Comparison of ENCODE assay signal across 10 mouse cellular contexts in the genomic region with DNA sequence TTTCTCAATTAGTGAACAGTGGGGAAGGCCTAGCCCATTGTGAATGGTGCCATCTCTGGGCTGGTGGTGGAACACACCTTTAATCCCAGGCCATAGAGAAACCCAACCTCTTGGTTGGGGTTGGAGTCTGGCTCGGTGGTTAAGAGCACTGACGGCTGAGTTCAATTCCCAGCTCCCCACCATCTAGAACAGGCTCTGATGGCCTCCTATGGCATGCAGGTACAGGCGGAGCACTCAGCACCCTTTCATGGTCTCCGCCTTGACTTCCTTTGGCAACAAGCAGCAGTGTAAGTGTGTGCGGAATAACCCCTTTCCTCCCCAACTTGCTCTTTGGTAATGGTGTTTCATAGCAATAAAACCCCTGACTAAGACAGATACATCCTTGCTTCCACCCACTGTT. TPM values are rescaled to one million over a fixed set of nuclear protein-coding genes. Genes with fewer than 3 reads are reported as not detected.
A peak's percentile ranks its signal among the peaks of the same experiment; 100 is the strongest.
DNase-seq lines count a peak whose midpoint lies in the region; ATAC-seq and TF ChIP-seq lines count a peak whose summit lies in the region.
"Had no signal": no experiment of that assay in that cellular context is flagged by ENCODE, and none has a peak within 500 bp of the region (broad histone marks: within the 10 kb centered on the region; RNA-seq: fewer than 3 reads in every experiment).

No protein-coding gene starts in this region.

- no peak for ATAC-seq in heart, embryonic 11.5 days (replicated peaks; ENCODE audit: insufficient number of reproducible peaks, low FRiP score, low TSS enrichment)
- ATAC-seq in G1E (ENCODE audit: extremely low read depth, insufficient number of reproducible peaks, low FRiP score, poor library complexity, severe bottlenecking): no peak
- no peak for ATAC-seq in hindbrain, embryonic 11.5 days (ENCODE audit: low FRiP score)
- ATAC-seq in midbrain, embryonic 11.5 days (ENCODE audit: low FRiP score): no peak
- no peak for ATAC-seq in monocyte, adult 5-6 weeks (replicated peaks; ENCODE audit: insufficient number of reproducible peaks, low FRiP score, low TSS enrichment, poor library complexity, severe bottlenecking)
- no peak for ATAC-seq in granulocyte monocyte progenitor cell, adult 5-6 weeks (replicated peaks; ENCODE audit: poor library complexity, severe bottlenecking)

- peak overlapping the region; percentile 82 for H3K4me2 ChIP-seq in heart, embryonic 11.5 days
- peak overlapping the region; percentile 50 for H3K4me2 ChIP-seq in hindbrain, embryonic 11.5 days (replicated peaks; ENCODE audit: low read depth, low read length)
- peak overlapping the region; percentile 84 for H3K4me2 ChIP-seq in midbrain, embryonic 11.5 days

- H3K4me1 ChIP-seq in heart, embryonic 11.5 days (ENCODE audit: control insufficient read depth, insufficient read depth, low read length): peaks cover 14% of the 10 kb centered on the region
- H3K4me1 ChIP-seq in G1E (ENCODE audit: insufficient read depth, low read depth, low read length): peaks cover 62% of the 10 kb centered on the region
- peaks cover 11% of the 10 kb centered on the region; the same call in 1 of the 2 replicates for H3K4me1 ChIP-seq in hindbrain, embryonic 11.5 days (replicated peaks; ENCODE audit: control insufficient read depth, insufficient read depth, low read length)
- peaks cover 16% of the 10 kb centered on the region for H3K4me1 ChIP-seq in midbrain, embryonic 11.5 days (ENCODE audit: control insufficient read depth, insufficient read depth, low read length)

- TF ChIP-seq CTCF in G1E (IDR thresholded peaks at IDR 0.05; ENCODE audit: low read depth, low read length): no peak

- DNase-seq in heart, postnatal 4 days: no peak
- DNase-seq in G1E (ENCODE audit: low spot score): no peak
- DNase-seq in hindbrain, embryonic 11.5 days (ENCODE audit: low spot score): no peak
- DNase-seq in midbrain, embryonic 11.5 days (ENCODE audit: low spot score, missing footprints): no peak
- DNase-seq in gastrocnemius, postnatal 36 days: no peak
- DNase-seq: lung, adult 2 months had no signal

- peaks cover 24% of the 10 kb centered on the region for H3K36me3 ChIP-seq in heart, embryonic 11.5 days (ENCODE audit: control insufficient read depth, insufficient read depth, low read length)
- H3K36me3 ChIP-seq in G1E (replicated peaks): peaks cover 57% of the 10 kb centered on the region
- peaks cover 4% of the 10 kb centered on the region; the same call in 1 of the 2 replicates for H3K36me3 ChIP-seq in hindbrain, embryonic 11.5 days (ENCODE audit: control insufficient read depth, insufficient read depth, low read length)
- peaks cover 27% of the 10 kb centered on the region for H3K36me3 ChIP-seq in midbrain, embryonic 11.5 days (ENCODE audit: control insufficient read depth, insufficient read depth, low read length)

- no peak overlapping the region for H3K27ac ChIP-seq in heart, embryonic 11.5 days (ENCODE audit: low read depth, low read length)
- H3K27ac ChIP-seq in hindbrain, embryonic 11.5 days (ENCODE audit: low read depth, low read length): peak overlapping the region; percentile 36; the same call in 1 of the 2 replicates
- H3K27ac ChIP-seq in midbrain, embryonic 11.5 days (ENCODE audit: low read depth, low read length): no peak overlapping the region

- H3K4me3 ChIP-seq in heart, embryonic 11.5 days (ENCODE audit: low read depth, low read length): peak overlapping the region; percentile 69
- peak overlapping the region; percentile 76 for H3K4me3 ChIP-seq in G1E (ENCODE audit: low read depth, low read length)
- H3K4me3 ChIP-seq in hindbrain, embryonic 11.5 days (ENCODE audit: low read depth, low read length): peak overlapping the region; percentile 93
- H3K4me3 ChIP-seq in midbrain, embryonic 11.5 days (ENCODE audit: low read depth, low read length): peak overlapping the region; percentile 81

- intact Hi-C loops in gastrocnemius, postnatal 36 days (cut with DNase I): loop anchor here (5.0 kb wide), 1 partner anchor 41 kb away; no protein-coding TSS in a partner anchor

- peak overlapping the region; percentile 93 for H3K9ac ChIP-seq in heart, embryonic 11.5 days (ENCODE audit: low read depth, low read length)
- H3K9ac ChIP-seq in hindbrain, embryonic 11.5 days (ENCODE audit: low read depth, low read length): peak overlapping the region; percentile 37
- H3K9ac ChIP-seq in midbrain, embryonic 11.5 days (ENCODE audit: low read length): peak overlapping the region; percentile 96

- 70% methylated on average over 5 of the region's 5 CpGs for WGBS in heart, embryonic 11.5 days (ENCODE audit: insufficient replicate concordance)
- 82% methylated on average over 5 of the region's 5 CpGs for WGBS in hindbrain, embryonic 11.5 days
- 75% methylated on average over 5 of the region's 5 CpGs for WGBS in midbrain, embryonic 11.5 days

- no peaks in the 10 kb centered on the region for H3K9me3 ChIP-seq in heart, embryonic 11.5 days (replicated peaks; ENCODE audit: control insufficient read depth, low read length)
- H3K9me3 ChIP-seq in G1E (replicated peaks): no peaks in the 10 kb centered on the region
- H3K9me3 ChIP-seq in hindbrain, embryonic 11.5 days (ENCODE audit: control insufficient read depth, low read length): no peaks in the 10 kb centered on the region
- H3K9me3 ChIP-seq in midbrain, embryonic 11.5 days (ENCODE audit: control insufficient read depth, low read length): no peaks in the 10 kb centered on the region

- no peaks in the 10 kb centered on the region for H3K27me3 ChIP-seq in heart, embryonic 11.5 days (ENCODE audit: control insufficient read depth, insufficient read depth, low read length)
- H3K27me3 ChIP-seq in G1E (ENCODE audit: insufficient read depth, low read length): peaks cover 6% of the 10 kb centered on the region; the same call in 1 of the 2 replicates
- H3K27me3 ChIP-seq in hindbrain, embryonic 11.5 days (ENCODE audit: control insufficient read depth, insufficient read depth, low read length): no peaks in the 10 kb centered on the region
- H3K27me3 ChIP-seq in midbrain, embryonic 11.5 days (ENCODE audit: control insufficient read depth, insufficient read depth, low read length): no peaks in the 10 kb centered on the region

RNA-seq across cellular contexts. Expression of a gene that starts 10.3 kb away (rescaled TPM):
- polyA plus RNA-seq in heart, embryonic 11.5 days (2014; fragmentation: Nextera tagmentation; extraction: Ambion mirVana): 13.4 and 14.9 TPM in 2 replicates
- 1 to 10 TPM; 6.1 to 7.0 TPM for total RNA-seq in heart, postnatal 4 days (2021)
- not detected in 2 replicates for total RNA-seq in G1E (2014; fragmentation: Nextera tagmentation)
- 0.22 TPM in 1 of 2 replicates, not detected in the other for total RNA-seq in G1E (2017)
- polyA plus RNA-seq in G1E (2012): not detected in 2 replicates
- 38.4 and 45.5 TPM in 2 replicates for polyA plus RNA-seq in hindbrain, embryonic 11.5 days (2014; fragmentation: Nextera tagmentation; extraction: Ambion mirVana)
- 42.9 and 47.4 TPM in 2 replicates for polyA plus RNA-seq in midbrain, embryonic 11.5 days (2014; fragmentation: Nextera tagmentation; extraction: Ambion mirVana)
- total RNA-seq in monocyte, adult 5-6 weeks (2017): 2.1 to 4.9 TPM in 2 of 3 replicates, not detected in the other
- 11.1 and 13.9 TPM in 2 replicates for total RNA-seq in granulocyte monocyte progenitor cell, adult 5-6 weeks (2014; fragmentation: Nextera tagmentation)
- total RNA-seq in granulocyte monocyte progenitor cell, adult 5-6 weeks (2017): 8.3 and 9.3 TPM in 2 replicates
- 1 to 10 TPM; 1.6 to 2.3 TPM for total RNA-seq in gastrocnemius, postnatal 36 days (2021)

RNA-seq across cellular contexts. Expression of a gene that starts 32.5 kb away (rescaled TPM):
- not detected in 2 replicates for polyA plus RNA-seq in heart, embryonic 11.5 days (2014; fragmentation: Nextera tagmentation; extraction: Ambion mirVana)
- total RNA-seq in heart, postnatal 4 days (2021): not detected
- total RNA-seq in G1E (2014; fragmentation: Nextera tagmentation) (not detected in 2 replicates), G1E (2017) (not detected in 2 replicates)
- polyA plus RNA-seq in G1E (2012): not detected in 2 replicates
- not detected in 2 replicates for polyA plus RNA-seq in hindbrain, embryonic 11.5 days (2014; fragmentation: Nextera tagmentation; extraction: Ambion mirVana)
- polyA plus RNA-seq in midbrain, embryonic 11.5 days (2014; fragmentation: Nextera tagmentation; extraction: Ambion mirVana): not detected in 2 replicates
- 1.3 TPM in 1 of 3 replicates, not detected in the others for total RNA-seq in monocyte, adult 5-6 weeks (2017)
- total RNA-seq in granulocyte monocyte progenitor cell, adult 5-6 weeks (2014; fragmentation: Nextera tagmentation): not detected in 2 replicates
- total RNA-seq in granulocyte monocyte progenitor cell, adult 5-6 weeks (2017): not detected in 2 replicates
- total RNA-seq in gastrocnemius, postnatal 36 days (2021): not detected
- polyA plus RNA-seq: lung, adult 2 months; testis, adult 2 months had no signal

RNA-seq across cellular contexts. Expression of a gene that starts 34.4 kb away (rescaled TPM):
- 15.7 and 20.6 TPM in 2 replicates for polyA plus RNA-seq in heart, embryonic 11.5 days (2014; fragmentation: Nextera tagmentation; extraction: Ambion mirVana)
- 10 to 100 TPM; 23.9 to 25.4 TPM for total RNA-seq in heart, postnatal 4 days (2021)
- total RNA-seq in G1E (2014; fragmentation: Nextera tagmentation) (4.7 and 6.9 TPM in 2 replicates), G1E (2017) (4.6 and 7.4 TPM in 2 replicates)
- 6.0 and 6.1 TPM in 2 replicates for polyA plus RNA-seq in G1E (2012)
- 7.3 and 7.5 TPM in 2 replicates for polyA plus RNA-seq in hindbrain, embryonic 11.5 days (2014; fragmentation: Nextera tagmentation; extraction: Ambion mirVana)
- 8.2 TPM in 2 replicates for polyA plus RNA-seq in midbrain, embryonic 11.5 days (2014; fragmentation: Nextera tagmentation; extraction: Ambion mirVana)
- 24.2 to 27.3 TPM (median 25.1 TPM) in 3 replicates for total RNA-seq in monocyte, adult 5-6 weeks (2017)
- total RNA-seq in granulocyte monocyte progenitor cell, adult 5-6 weeks (2014; fragmentation: Nextera tagmentation): 42.4 and 46.7 TPM in 2 replicates
- total RNA-seq in granulocyte monocyte progenitor cell, adult 5-6 weeks (2017): 50.2 and 55.2 TPM in 2 replicates
- total RNA-seq in gastrocnemius, postnatal 36 days (2021): 1 to 10 TPM; 5.6 to 5.9 TPM

RNA-seq across cellular contexts. Expression of a gene that starts 52.1 kb away (rescaled TPM):
- not detected in 2 replicates for polyA plus RNA-seq in heart, embryonic 11.5 days (2014; fragmentation: Nextera tagmentation; extraction: Ambion mirVana)
- not detected for total RNA-seq in heart, postnatal 4 days (2021)
- total RNA-seq in G1E (2014; fragmentation: Nextera tagmentation) (not detected in 2 replicates), G1E (2017) (not detected in 2 replicates)
- polyA plus RNA-seq in G1E (2012): not detected in 2 replicates
- polyA plus RNA-seq in hindbrain, embryonic 11.5 days (2014; fragmentation: Nextera tagmentation; extraction: Ambion mirVana): not detected in 2 replicates
- polyA plus RNA-seq in midbrain, embryonic 11.5 days (2014; fragmentation: Nextera tagmentation; extraction: Ambion mirVana): not detected in 2 replicates
- not detected in 3 replicates for total RNA-seq in monocyte, adult 5-6 weeks (2017)
- total RNA-seq in granulocyte monocyte progenitor cell, adult 5-6 weeks (2014; fragmentation: Nextera tagmentation): not detected in 2 replicates
- not detected in 2 replicates for total RNA-seq in granulocyte monocyte progenitor cell, adult 5-6 weeks (2017)
- not detected for total RNA-seq in gastrocnemius, postnatal 36 days (2021)
- polyA plus RNA-seq: lung, adult 2 months; testis, adult 2 months had no signal

RNA-seq across cellular contexts. Expression of a gene that starts 58.8 kb away (rescaled TPM):
- 145 and 157 TPM in 2 replicates for polyA plus RNA-seq in heart, embryonic 11.5 days (2014; fragmentation: Nextera tagmentation; extraction: Ambion mirVana)
- total RNA-seq in heart, postnatal 4 days (2021): 100 to 1,000 TPM; 317 to 343 TPM
- total RNA-seq in G1E (2014; fragmentation: Nextera tagmentation) (29.6 and 31.9 TPM in 2 replicates), G1E (2017) (160 and 228 TPM in 2 replicates)
- 131 and 136 TPM in 2 replicates for polyA plus RNA-seq in G1E (2012)
- 62.7 and 65.2 TPM in 2 replicates for polyA plus RNA-seq in hindbrain, embryonic 11.5 days (2014; fragmentation: Nextera tagmentation; extraction: Ambion mirVana)
- 52.6 and 58.3 TPM in 2 replicates for polyA plus RNA-seq in midbrain, embryonic 11.5 days (2014; fragmentation: Nextera tagmentation; extraction: Ambion mirVana)
- not detected in 3 replicates for total RNA-seq in monocyte, adult 5-6 weeks (2017)
- total RNA-seq in granulocyte monocyte progenitor cell, adult 5-6 weeks (2014; fragmentation: Nextera tagmentation): 22.7 and 32.6 TPM in 2 replicates
- total RNA-seq in granulocyte monocyte progenitor cell, adult 5-6 weeks (2017): 9.6 and 20.4 TPM in 2 replicates
- 10 to 100 TPM; 50.0 to 62.2 TPM for total RNA-seq in gastrocnemius, postnatal 36 days (2021)

Comparison
In these comparisons a context has a peak if more than half of its experiments do, and no peak if none do; other contexts are left out.
1. H3K9ac ChIP-seq: peak in every context shown above with its lines; median percentile 96 in midbrain, embryonic 11.5 days; 93 in heart, embryonic 11.5 days; 37 in hindbrain, embryonic 11.5 days.